Mouse (Mus musculus) heart, postnatal 0 days (tissue): ENCODE measurements around the gene Camsap1. TPM values are rescaled to one million over a fixed set of nuclear protein-coding genes. Genes with fewer than 3 reads are reported as not detected.

Experiments used
- ATAC-seq: fragments of 200-750 bp; cut with Nextera tagmentation; 2 replicates; pipeline ENCODE4 v1.8.0; 2017; ENCODE audit warnings: low read depth, moderate number of reproducible peaks, moderate library complexity; ENCODE audit not compliant: insufficient read depth
- DNase-seq: peaks from one replicate; pipeline ENCODE4 v3.0.0-alpha.2; 2016; ENCODE audit warnings: low spot score
- H3K27ac ChIP-seq: fragments of 300-500 bp; sonication (generic); 2 replicates; pipeline ENCODE4 v1.5.1; 2014; ENCODE audit warnings: low read depth, mild to moderate bottlenecking
- H3K27me3 ChIP-seq: fragments of 300-500 bp; sonication (generic); 2 replicates; pipeline ENCODE4 v1.6.1; 2014; ENCODE audit warnings: low read length, mixed read lengths; ENCODE audit not compliant: control insufficient read depth, insufficient read depth
- H3K36me3 ChIP-seq: fragments of 300-500 bp; sonication (generic); replicated peaks from 2 replicates; pipeline ENCODE4 v1.6.1; 2014; ENCODE audit warnings: low read length, mixed read lengths; ENCODE audit not compliant: control insufficient read depth, insufficient read depth
- H3K4me1 ChIP-seq: fragments of 300-500 bp; sonication (generic); 2 replicates; pipeline ENCODE4 v1.6.1; 2014; ENCODE audit warnings: antibody characterized with exemption; ENCODE audit not compliant: control insufficient read depth, insufficient read depth
- H3K4me2 ChIP-seq: fragments of 300-500 bp; sonication (generic); 2 replicates; pipeline ENCODE4 v1.6.1; 2014; ENCODE audit warnings: low read depth, mild to moderate bottlenecking, low read length, moderate library complexity
- H3K4me3 ChIP-seq: fragments of 300-500 bp; sonication (generic); 2 replicates; pipeline ENCODE4 v1.5.1; 2014; ENCODE audit warnings: low read depth, low read length
- H3K9ac ChIP-seq: fragments of 300-500 bp; sonication (generic); replicated peaks from 2 replicates; pipeline ENCODE4 v1.6.1; 2014; ENCODE audit warnings: low read depth, low read length, mixed read lengths
- H3K9me3 ChIP-seq: fragments of 300-500 bp; sonication (generic); replicated peaks from 2 replicates; pipeline ENCODE4 v1.6.1; 2016; ENCODE audit warnings: low read length; ENCODE audit not compliant: control insufficient read depth
- CTCF ChIP-seq: IDR thresholded peaks from 2 replicates; pipeline ENCODE4 v1.5.1; 2016; ENCODE audit warnings: antibody characterized with exemption, control low read depth, low read depth
- EP300 ChIP-seq: IDR thresholded peaks from 2 replicates; pipeline ENCODE4 v1.6.1; 2016; ENCODE audit warnings: antibody characterized with exemption, low read depth
- WGBS: fragments of 180-500 bp; shearing (Covaris S2); extraction: QIAGEN DNeasy Blood & Tissue Kit; methylation state at CpG from one replicate; pipeline ENCODE4 v1.1.7; 2014; 5-methylcytosine and 5-hydroxymethylcytosine counted together
- polyA plus RNA-seq: library from polyadenylated mRNA; unstranded; fragments of >200 nt; fragmentation: Nextera tagmentation; extraction: Ambion mirVana; gene quantifications from 2 replicates; pipeline ENCODE4 v1.2.1, GENCODE M21; 2015
- total RNA-seq: library from RNA; depleted of rRNA; stranded (reverse); fragments of >200 nt; gene quantifications from 2 replicates; pipeline ENCODE4 v1.2.3, GENCODE M21; 2014; ENCODE audit warnings: low replicate concordance

The Camsap1 gene
- total and polyA plus RNA-seq, 2 experiments from 2014 or later = 5.7 to 8.9 TPM

- H3K9me3 ChIP-seq = no peaks in the 10 kb centered on the region
- peak; percentile 95 for ATAC-seq
- peak; percentile 93 for DNase-seq
- peak within 1 kb of the TSS; percentile 93 for H3K27ac ChIP-seq
- peak within 1 kb of the TSS; percentile 96 for H3K4me2 ChIP-seq
- H3K4me1 ChIP-seq = peaks cover 26% of the 10 kb centered on the region
- H3K36me3 ChIP-seq = no peaks in the 10 kb centered on the region
- H3K27me3 ChIP-seq = no peaks in the 10 kb centered on the region
- 6% methylated on average over 43 of the region's 50 CpGs for WGBS
- TF ChIP-seq EP300 (no peak; the same call in 1 of the 2 replicates), CTCF (no peak)
- H3K4me3 ChIP-seq = peak within 1 kb of the TSS; percentile 90
- peak within 1 kb of the TSS; percentile 64 for H3K9ac ChIP-seq
Observed at GRCm38 (mm10) chr2:26021561-26022257, 38.6 kb upstream of the Camsap1 start, which contains the start of gene Ubac1. Ubac1 (minus strand) TSS chr2:26021747.

DNA sequence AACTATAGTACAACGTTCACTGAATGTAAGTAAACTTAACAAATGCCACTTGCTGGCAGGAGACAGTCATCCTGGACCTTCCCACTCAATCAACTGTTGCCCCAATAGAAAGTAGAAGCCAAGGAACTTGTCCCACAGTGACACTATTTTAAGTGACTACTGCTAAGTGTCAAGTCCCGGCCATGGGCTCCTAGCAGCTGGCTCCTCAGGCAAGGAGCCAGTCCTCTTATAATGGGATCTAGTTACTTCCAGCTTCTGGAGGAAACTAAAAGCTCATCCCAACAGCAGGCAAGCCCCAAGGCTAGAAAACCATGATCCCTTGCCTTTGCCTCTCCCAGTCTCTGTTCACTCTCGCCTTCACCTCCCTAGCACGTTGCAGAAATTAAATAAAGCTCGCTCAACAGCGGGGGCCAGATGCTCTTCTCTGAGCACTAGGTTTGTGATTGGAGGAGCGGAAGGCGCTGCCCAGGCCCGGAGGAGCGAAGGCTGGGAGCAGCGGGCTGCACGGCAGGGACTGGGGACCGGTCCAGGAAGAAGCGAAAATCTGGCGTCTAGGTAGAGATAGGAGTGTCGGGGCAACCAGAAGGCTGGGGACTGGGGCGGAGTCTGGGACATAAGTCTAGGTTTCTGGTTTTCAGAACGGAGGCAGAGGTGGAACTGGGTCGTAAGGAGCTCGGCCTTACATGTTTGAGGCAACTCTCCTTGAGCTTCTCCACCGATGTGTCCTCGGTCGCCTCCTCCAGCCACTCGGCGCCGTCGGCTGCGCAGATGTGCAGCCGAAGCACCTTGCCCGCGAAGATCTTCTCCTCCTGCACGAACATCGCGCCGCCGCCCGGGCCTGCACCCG lies 37.9 kb upstream of the Camsap1 start:
- DNase-seq = peak; percentile 55
- under 1% methylated on average over 37 of the region's 38 CpGs for WGBS
- peak overlapping the region; percentile 64 for H3K9ac ChIP-seq

DNA sequence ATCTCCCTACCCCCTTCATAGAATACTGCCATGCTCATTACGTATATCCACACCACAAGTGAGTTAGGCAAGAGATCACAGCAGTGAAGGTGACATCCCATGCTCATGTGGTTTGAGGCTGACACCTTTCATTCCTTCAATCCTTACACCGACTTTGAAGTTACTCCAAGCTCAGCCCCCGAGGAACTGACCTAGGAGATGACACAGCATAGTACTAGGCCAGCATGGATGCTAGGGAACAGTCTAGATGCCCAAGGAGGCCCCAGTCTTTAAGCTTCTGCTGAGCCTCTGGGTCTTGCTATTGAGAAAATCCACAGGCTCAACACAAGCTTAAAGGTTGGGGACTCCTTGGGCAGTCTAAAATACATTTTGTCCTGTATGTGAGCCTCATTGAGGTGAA lies 36.8 kb upstream of the Camsap1 start:
- Histone ChIP-seq H3K9ac (no peak overlapping the region), H3K27me3 (no peaks in the 10 kb centered on the region), H3K9me3 (no peaks in the 10 kb centered on the region), H3K4me3 (no peak overlapping the region), H3K4me2 (peak overlapping the region; percentile 96), H3K27ac (0 out of 2 replicates have a peak overlapping the region, but pooled peaks have one; percentile 18), H3K36me3 (peaks cover 14% of the 10 kb centered on the region; the same call in 1 of the 2 replicates), H3K4me1 (peaks cover 26% of the 10 kb centered on the region)
- WGBS = 62% methylated on average over 3 of the region's 3 CpGs
- TF ChIP-seq CTCF = no peak
- TF ChIP-seq EP300 = no peak
- ATAC-seq (no peak), DNase-seq (no peak)

More for the DNA sequence above, 37.9 kb upstream of the Camsap1 start:
- Histone ChIP-seq H3K4me3 (peak overlapping the region; percentile 90), H3K27me3 (no peaks in the 10 kb centered on the region), H3K36me3 (peaks cover 4% of the 10 kb centered on the region; the same call in 1 of the 2 replicates), H3K9me3 (no peaks in the 10 kb centered on the region), H3K27ac (peak overlapping the region; percentile 93), H3K4me1 (peaks cover 26% of the 10 kb centered on the region), H3K4me2 (peak overlapping the region; percentile 96)
- TF ChIP-seq CTCF (no peak), EP300 (peak; percentile 50; the same call in 1 of the 2 replicates)
- ATAC-seq = peak; percentile 43

DNA sequence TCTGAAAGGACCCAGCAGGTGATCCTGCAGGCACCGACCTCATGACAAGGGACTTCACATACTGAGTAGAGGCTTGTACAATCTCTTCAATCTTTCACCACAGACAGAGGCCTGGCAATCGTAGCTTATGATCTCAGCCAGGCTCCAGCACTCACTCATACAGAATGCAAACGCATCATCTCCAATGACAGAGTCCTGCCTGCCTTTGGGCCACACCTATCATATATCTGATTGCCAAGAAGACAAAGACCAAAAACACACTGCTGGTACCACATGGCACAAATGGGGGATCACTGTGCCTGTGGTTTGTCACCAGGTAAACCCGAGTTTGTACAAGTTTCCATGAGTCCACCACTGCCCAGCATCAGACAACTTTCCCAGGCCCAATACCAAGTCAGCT lies 34.2 kb upstream of the Camsap1 start:
- Histone ChIP-seq H3K9ac (no peak overlapping the region), H3K27me3 (no peaks in the 10 kb centered on the region), H3K9me3 (no peaks in the 10 kb centered on the region), H3K36me3 (peaks cover 39% of the 10 kb centered on the region), H3K4me1 (peaks cover 26% of the 10 kb centered on the region), H3K4me2 (no peak overlapping the region), H3K4me3 (no peak overlapping the region), H3K27ac (no peak overlapping the region)
- no peak for ATAC-seq
- DNase-seq = no peak
- WGBS = 55% methylated on average over 4 of the region's 4 CpGs
- TF ChIP-seq EP300 = no peak
- no peak for TF ChIP-seq CTCF

DNA sequence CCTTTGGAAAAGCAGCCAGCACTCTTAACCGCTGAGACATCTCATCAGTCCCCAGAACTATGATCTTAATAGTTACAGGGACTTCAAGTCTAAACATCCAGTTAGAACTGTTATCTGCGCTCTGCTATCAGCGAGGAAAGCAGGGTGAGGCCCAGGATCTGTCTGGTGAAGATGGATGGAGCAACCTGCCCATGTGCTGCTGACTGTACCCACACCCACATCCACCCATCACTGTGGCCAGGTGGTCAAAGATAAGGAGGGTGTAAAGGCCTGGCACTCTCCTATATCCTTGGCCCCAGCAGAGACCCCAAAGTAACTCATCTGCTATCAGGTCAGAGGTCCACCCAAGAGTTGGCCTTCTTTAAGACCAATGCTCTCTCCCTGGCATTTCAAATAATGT lies 30.6 kb upstream of the Camsap1 start:
- H3K4me1 ChIP-seq = peaks cover 9% of the 10 kb centered on the region; the same call in 1 of the 2 replicates
- no peak overlapping the region for H3K27ac ChIP-seq
- 86% methylated on average over 3 of the region's 3 CpGs for WGBS
- no peak for TF ChIP-seq EP300
- TF ChIP-seq CTCF = no peak
- no peak overlapping the region for H3K9ac ChIP-seq
- ATAC-seq (no peak), DNase-seq (no peak)
- no peaks in the 10 kb centered on the region for H3K9me3 ChIP-seq
- H3K36me3 ChIP-seq = peaks cover 75% of the 10 kb centered on the region
- H3K27me3 ChIP-seq = no peaks in the 10 kb centered on the region
- H3K4me3 ChIP-seq = no peak overlapping the region
- H3K4me2 ChIP-seq = no peak overlapping the region
